ENCODE assay signal across 29 mouse cellular contexts in genomic region chr5:132323608-132324007, GRCm38 (mm10).
DNase-seq lines count a peak whose midpoint lies in the region; ATAC-seq lines count a peak whose summit lies in the region.
"Had no signal": no experiment of that assay in that cellular context is flagged by ENCODE, and none has a peak within 500 bp of the region (broad histone marks: within the 10 kb centered on the region; RNA-seq: fewer than 3 reads in every experiment).

No protein-coding gene starts in this region.

- H3K27ac ChIP-seq in embryonic facial prominence, embryonic 14.5 days (replicated peaks; ENCODE audit: low read depth, low read length), result no peak overlapping the region
- H3K27ac ChIP-seq in embryonic facial prominence, embryonic 10.5 days (replicated peaks), result no peak overlapping the region
- 0 out of 2 replicates have a peak overlapping the region, but pooled peaks have one; percentile 3 for H3K27ac ChIP-seq in forebrain, embryonic 14.5 days (ENCODE audit: low read depth, low read length)
- no peak overlapping the region for H3K27ac ChIP-seq in neural tube, embryonic 15.5 days (replicated peaks)
- H3K27ac ChIP-seq: gastrocnemius, adult 2 months; heart, adult 2 months; hindbrain, embryonic 15.5 days; kidney, embryonic 15.5 days; limb, embryonic 10.5 days; limb, embryonic 15.5 days; liver, embryonic 14.5 days; macrophage; stomach, postnatal 0 days had no signal

- no peaks in the 10 kb centered on the region for H3K36me3 ChIP-seq in embryonic facial prominence, embryonic 14.5 days (ENCODE audit: control insufficient read depth, insufficient read depth, low read length)
- H3K36me3 ChIP-seq in embryonic facial prominence, embryonic 10.5 days (replicated peaks), result no peaks in the 10 kb centered on the region
- H3K36me3 ChIP-seq in forebrain, embryonic 14.5 days (ENCODE audit: control insufficient read depth, insufficient read depth, low read length), result no peaks in the 10 kb centered on the region
- no peaks in the 10 kb centered on the region for H3K36me3 ChIP-seq in neural tube, embryonic 15.5 days
- H3K36me3 ChIP-seq: heart, embryonic 12.5 days; hindbrain, embryonic 15.5 days; kidney, embryonic 15.5 days; limb, embryonic 10.5 days; limb, embryonic 15.5 days had no signal

- no peaks in the 10 kb centered on the region for H3K27me3 ChIP-seq in embryonic facial prominence, embryonic 14.5 days (replicated peaks; ENCODE audit: control insufficient read depth, insufficient read depth, low read length)
- H3K27me3 ChIP-seq in embryonic facial prominence, embryonic 10.5 days (replicated peaks; ENCODE audit: low read depth, poor library complexity, severe bottlenecking), result no peaks in the 10 kb centered on the region
- no peaks in the 10 kb centered on the region for H3K27me3 ChIP-seq in forebrain, embryonic 14.5 days (replicated peaks; ENCODE audit: control insufficient read depth, insufficient read depth, low read length)
- no peaks in the 10 kb centered on the region for H3K27me3 ChIP-seq in neural tube, embryonic 15.5 days (replicated peaks)
- H3K27me3 ChIP-seq: CH12.LX; heart, embryonic 12.5 days; hindbrain, embryonic 15.5 days; kidney, embryonic 15.5 days; limb, embryonic 15.5 days had no signal

- H3K9me3 ChIP-seq in embryonic facial prominence, embryonic 14.5 days (ENCODE audit: control insufficient read depth, low read length), result no peaks in the 10 kb centered on the region
- H3K9me3 ChIP-seq in embryonic facial prominence, embryonic 10.5 days, result no peaks in the 10 kb centered on the region
- no peaks in the 10 kb centered on the region for H3K9me3 ChIP-seq in forebrain, embryonic 14.5 days (replicated peaks; ENCODE audit: control insufficient read depth, low read length)
- H3K9me3 ChIP-seq in neural tube, embryonic 15.5 days (replicated peaks), result no peaks in the 10 kb centered on the region
- H3K9me3 ChIP-seq: heart, embryonic 12.5 days; hindbrain, embryonic 15.5 days; kidney, embryonic 15.5 days; limb, embryonic 10.5 days; limb, embryonic 15.5 days had no signal

- ATAC-seq in embryonic facial prominence, embryonic 14.5 days (ENCODE audit: low read depth), result no peak; the same call in 1 of the 2 replicates
- ATAC-seq in forebrain, embryonic 14.5 days, result peak; percentile 62
- ATAC-seq in neural tube, embryonic 15.5 days (ENCODE audit: low FRiP score), result no peak
- ATAC-seq: midbrain, embryonic 16.5 days had no signal

- H3K4me3 ChIP-seq in embryonic facial prominence, embryonic 14.5 days (ENCODE audit: low read depth, low read length), result no peak overlapping the region
- H3K4me3 ChIP-seq in embryonic facial prominence, embryonic 10.5 days, result no peak overlapping the region
- H3K4me3 ChIP-seq in forebrain, embryonic 14.5 days (ENCODE audit: low read depth, low read length), result no peak overlapping the region
- H3K4me3 ChIP-seq in neural tube, embryonic 15.5 days (replicated peaks), result no peak overlapping the region
- H3K4me3 ChIP-seq: gastrocnemius, adult 2 months; heart, adult 2 months; heart, embryonic 12.5 days; hindbrain, embryonic 15.5 days; kidney, embryonic 15.5 days; limb, embryonic 10.5 days; limb, embryonic 15.5 days had no signal

- peak; percentile 34 for DNase-seq in embryonic facial prominence, embryonic 14.5 days (ENCODE audit: low spot score)
- no peak for DNase-seq in embryonic facial prominence, embryonic 10.5 days (ENCODE audit: low spot score)
- peak; percentile 6 to 11 for DNase-seq in kidney, adult 8-10 months
- DNase-seq in kidney, postnatal 10 days, result no peak
- peak; percentile 52 for DNase-seq in Muller cell, postnatal 12 days (ENCODE audit: inconsistent ontology term)
- DNase-seq in forebrain, embryonic 14.5 days (ENCODE audit: low spot score), result peak; percentile 66
- no peak for DNase-seq in liver
- DNase-seq: adrenal gland, adult 8-10 months; cerebellum, adult 11-12 months; gastrocnemius, adult 2 months; gastrocnemius, postnatal 36 days; heart, adult 2 months; layer of hippocampus, postnatal 36 days; lung, adult 2 months; lung, postnatal 10 days; spleen, adult 18-20 months; thymus, adult 18-20 months; thymus, postnatal 25 days had no signal

- 86% methylated on average over 4 of the region's 4 CpGs for WGBS in embryonic facial prominence, embryonic 14.5 days
- 78% methylated on average over 4 of the region's 4 CpGs for WGBS in embryonic facial prominence, embryonic 10.5 days
- 2% methylated on average over 4 of the region's 4 CpGs for WGBS in forebrain, embryonic 14.5 days
- 53% methylated on average over 4 of the region's 4 CpGs for WGBS in neural tube, embryonic 15.5 days

- peaks cover 15% of the 10 kb centered on the region for H3K4me1 ChIP-seq in embryonic facial prominence, embryonic 14.5 days (ENCODE audit: control insufficient read depth, insufficient read depth, low read length)
- H3K4me1 ChIP-seq in embryonic facial prominence, embryonic 10.5 days, result peaks cover 34% of the 10 kb centered on the region
- H3K4me1 ChIP-seq in forebrain, embryonic 14.5 days (ENCODE audit: control insufficient read depth, insufficient read depth, low read length), result peaks cover 49% of the 10 kb centered on the region
- peaks cover 28% of the 10 kb centered on the region for H3K4me1 ChIP-seq in neural tube, embryonic 15.5 days

- no peak overlapping the region for H3K4me2 ChIP-seq in embryonic facial prominence, embryonic 14.5 days (ENCODE audit: low read depth, low read length)
- H3K4me2 ChIP-seq in forebrain, embryonic 14.5 days (ENCODE audit: low read length), result no peak overlapping the region
- no peak overlapping the region for H3K4me2 ChIP-seq in neural tube, embryonic 15.5 days
- H3K4me2 ChIP-seq: heart, embryonic 12.5 days; hindbrain, embryonic 15.5 days; kidney, embryonic 15.5 days; limb, embryonic 15.5 days had no signal

- H3K9ac ChIP-seq in embryonic facial prominence, embryonic 14.5 days (ENCODE audit: low read depth, low read length), result no peak overlapping the region
- no peak overlapping the region for H3K9ac ChIP-seq in forebrain, embryonic 14.5 days (ENCODE audit: low read length)
- no peak overlapping the region for H3K9ac ChIP-seq in neural tube, embryonic 15.5 days (replicated peaks)
- H3K9ac ChIP-seq: heart, embryonic 12.5 days; hindbrain, embryonic 15.5 days; kidney, embryonic 15.5 days; limb, embryonic 15.5 days; liver, embryonic 14.5 days had no signal

Comparison
In these comparisons a context has a peak if more than half of its experiments do, and no peak if none do; other contexts are left out.
1. DNase-seq: peak in embryonic facial prominence, embryonic 14.5 days (single experiment), kidney, adult 8-10 months (2 of 2), Muller cell, postnatal 12 days (single experiment) and forebrain, embryonic 14.5 days (single experiment); none in embryonic facial prominence, embryonic 10.5 days (single experiment), kidney, postnatal 10 days (single experiment) and liver (single experiment).